Mouse (Mus musculus): ENCODE data around the gene Tekt5.
A peak's percentile ranks its signal among the peaks of the same experiment; 100 is the strongest.

Gene Tekt5

GRCm38 (mm10) chr16:10394699-10395540 is at the start of gene Tekt5:
TSS of gene Tekt5 (minus strand) at chr16:10395490.
- DNase-seq: peak; percentile 95

DNA sequence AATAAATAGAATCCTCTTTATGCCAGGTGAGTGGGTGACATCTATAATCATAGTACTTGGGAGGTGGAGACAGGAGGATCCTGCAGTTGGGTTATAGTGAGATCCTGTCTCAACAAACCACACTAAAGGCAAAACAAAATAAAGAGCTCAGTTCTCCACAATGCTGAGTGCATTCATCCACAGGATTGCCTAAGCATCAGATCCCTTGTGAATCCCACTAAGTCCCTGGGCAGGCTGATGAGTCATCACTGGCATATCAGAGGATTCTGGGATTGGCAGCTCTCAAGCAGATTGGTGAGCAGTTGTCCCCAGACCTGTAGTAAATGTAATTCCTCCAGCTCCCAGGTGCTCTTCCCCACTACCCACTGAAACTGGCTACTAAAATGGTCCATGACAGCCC is 48.4 kb upstream of the Tekt5 start:
- DNase-seq: no peak

DNA sequence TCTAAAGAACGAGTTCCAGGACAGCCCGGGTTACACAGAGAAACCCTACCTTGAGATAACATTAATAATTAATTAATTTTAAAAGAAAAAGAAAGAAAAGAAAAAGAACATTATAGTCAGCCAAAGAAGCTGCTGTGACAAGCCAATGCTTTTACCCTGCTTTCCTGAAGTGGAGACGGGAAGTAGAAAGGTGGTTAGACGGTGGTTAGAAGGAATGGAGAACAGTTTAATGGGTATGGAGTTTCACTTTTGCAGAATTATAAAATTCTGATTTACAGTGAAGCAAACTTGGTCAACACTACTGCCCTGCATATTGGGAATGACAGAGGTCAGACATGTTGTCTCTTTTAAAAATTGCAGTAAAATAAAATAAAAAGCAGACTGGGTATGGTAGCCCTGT is 46.5 kb upstream of the Tekt5 start:
- no peak for DNase-seq

- DNase-seq: peak; percentile 88
Measured at GRCm38 (mm10) chr16:10441328-10441727, 46.0 kb upstream of the Tekt5 start.

- peak; percentile 92 for DNase-seq
Measured at GRCm38 (mm10) chr16:10438055-10438454, 42.8 kb upstream of the Tekt5 start.

DNA sequence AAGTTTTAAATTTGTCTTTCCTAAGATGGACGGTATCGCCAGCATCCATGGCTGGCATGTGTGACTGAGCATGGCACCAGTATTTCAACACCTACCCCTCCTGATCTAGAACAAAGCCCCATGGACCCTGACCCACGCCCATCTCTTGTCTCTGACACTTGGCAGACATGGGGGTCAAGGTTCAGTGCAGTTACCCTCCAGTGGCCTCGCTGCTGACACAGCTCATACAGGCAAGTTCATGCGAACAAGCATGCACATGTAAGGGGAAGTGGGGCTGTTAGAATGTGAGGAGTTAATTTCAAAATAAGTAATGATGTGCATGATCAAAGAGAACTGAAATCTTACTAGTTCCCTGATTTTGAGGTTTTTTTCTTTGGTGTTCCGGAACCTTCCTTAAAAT is 40.9 kb upstream of the Tekt5 start:
- DNase-seq: peak; percentile 94

DNA sequence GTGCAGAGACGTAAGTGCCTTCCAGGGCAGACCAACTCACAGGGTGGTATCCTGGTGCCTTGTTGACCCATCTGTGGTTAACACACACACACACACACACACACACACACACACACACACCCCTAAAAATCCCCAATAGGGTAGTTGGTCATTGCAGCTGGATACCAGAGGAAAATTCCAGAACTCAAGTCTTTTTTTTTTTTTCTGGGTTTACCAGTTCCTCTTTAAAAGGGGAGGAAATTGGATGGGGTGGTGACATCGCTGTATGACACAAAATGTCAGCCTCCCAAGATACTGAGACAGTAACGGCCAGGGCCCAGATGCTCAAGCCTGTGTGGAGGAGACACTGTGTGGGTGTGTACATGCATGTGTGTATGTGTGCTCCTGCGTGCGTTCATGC is 38.1 kb upstream of the Tekt5 start:
- DNase-seq: no peak

GRCm38 (mm10) chr16:10432387-10432786 is 37.1 kb upstream of the Tekt5 start:
- no peak for DNase-seq

DNA sequence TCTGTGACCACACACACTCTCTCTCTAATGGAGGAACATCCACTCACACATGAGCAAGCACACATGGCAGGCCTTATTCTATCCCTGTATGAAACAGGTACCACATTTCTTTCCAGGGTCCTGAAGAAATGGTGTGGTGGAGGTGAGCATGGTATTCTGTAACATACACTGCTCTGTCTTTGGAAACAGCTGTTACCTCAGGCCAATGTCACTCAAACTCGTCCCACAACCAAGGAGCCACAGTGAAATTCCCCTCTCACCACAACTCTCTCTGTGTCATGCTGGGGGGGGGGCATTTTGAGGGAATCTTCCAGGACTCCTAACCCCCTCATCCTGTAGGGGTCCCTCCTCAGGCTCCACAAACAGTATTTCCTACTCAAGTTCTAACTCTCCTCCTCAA is 36.6 kb upstream of the Tekt5 start:
- DNase-seq: no peak

DNA sequence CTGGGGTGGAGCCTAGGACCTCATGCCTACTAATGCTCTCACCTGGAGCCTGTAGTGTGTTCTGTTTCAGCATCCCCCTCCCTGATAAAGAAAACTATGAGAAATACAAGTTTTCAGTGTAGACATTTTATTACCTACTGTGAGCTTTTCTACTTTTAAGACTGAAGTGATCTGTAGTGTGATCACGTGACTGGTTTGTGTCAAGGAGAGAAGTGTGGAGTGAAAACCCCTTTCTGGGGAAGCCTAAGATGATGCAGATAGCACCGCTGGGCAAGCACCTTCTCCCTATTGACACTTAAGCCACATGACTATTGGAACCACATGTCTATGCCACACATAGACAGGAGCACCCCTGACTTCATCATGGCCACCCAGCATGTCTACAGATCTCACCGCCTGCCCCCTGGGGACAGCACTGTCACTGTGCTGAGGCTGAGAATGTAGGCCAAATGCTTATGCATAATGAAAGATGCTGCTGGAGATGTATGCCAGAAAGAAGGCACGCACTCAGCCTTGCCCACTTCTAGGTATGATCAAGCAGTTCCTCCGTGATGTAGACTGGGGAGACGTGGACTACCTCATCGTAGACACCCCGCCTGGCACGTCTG is 25.3 kb upstream of the Tekt5 start:
- peak; percentile 87 for DNase-seq

GRCm38 (mm10) chr16:10417723-10418259 is 22.5 kb upstream of the Tekt5 start:
- DNase-seq: peak; percentile 96

DNA sequence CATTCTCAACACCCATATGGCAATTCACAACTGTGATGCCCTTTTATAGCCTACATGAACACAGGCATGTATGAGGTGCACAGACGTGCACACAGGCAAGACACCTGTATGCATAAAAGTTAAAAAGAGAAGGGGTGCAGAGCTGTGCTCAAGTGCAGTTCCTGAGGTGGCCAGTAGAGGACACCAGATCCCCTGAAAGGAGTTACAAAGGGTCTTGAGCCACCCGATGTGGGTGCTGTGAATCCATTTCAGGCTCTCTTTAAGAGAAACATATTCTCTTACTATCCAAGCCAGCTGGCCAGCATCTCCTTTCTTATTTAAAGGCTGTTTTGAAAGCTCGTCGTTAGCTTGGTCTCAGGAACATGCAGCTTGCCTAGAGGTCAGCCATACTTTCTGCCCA is 21.6 kb upstream of the Tekt5 start:
- DNase-seq: peak; percentile 80

DNA sequence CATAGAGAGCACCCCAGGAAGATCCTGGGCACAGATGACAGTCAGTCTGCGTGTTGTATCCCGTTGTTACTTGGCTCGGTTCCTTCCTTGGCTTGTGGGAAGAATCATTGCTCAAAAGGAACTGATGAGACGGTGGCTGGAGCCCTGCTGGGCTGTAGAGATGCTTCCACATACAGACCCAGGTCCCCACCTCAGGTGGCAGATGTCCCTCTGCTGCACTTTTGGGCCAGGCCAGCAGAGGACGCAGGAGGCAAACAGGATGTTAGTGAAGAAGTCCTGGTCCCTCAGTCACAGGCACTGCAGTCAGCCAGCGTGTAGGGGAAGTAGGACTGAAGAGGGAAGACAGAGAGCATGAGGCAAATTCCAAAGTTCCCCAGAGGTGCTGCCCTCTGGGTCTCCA is 20.7 kb upstream of the Tekt5 start:
- DNase-seq: peak; percentile 96

- DNase-seq: peak; percentile 99
Measured at GRCm38 (mm10) chr16:10411764-10412746, 16.8 kb upstream of the Tekt5 start, which contains the start of gene Nubp1. TSS of gene Nubp1 (plus strand) at chr16:10411948.

DNA sequence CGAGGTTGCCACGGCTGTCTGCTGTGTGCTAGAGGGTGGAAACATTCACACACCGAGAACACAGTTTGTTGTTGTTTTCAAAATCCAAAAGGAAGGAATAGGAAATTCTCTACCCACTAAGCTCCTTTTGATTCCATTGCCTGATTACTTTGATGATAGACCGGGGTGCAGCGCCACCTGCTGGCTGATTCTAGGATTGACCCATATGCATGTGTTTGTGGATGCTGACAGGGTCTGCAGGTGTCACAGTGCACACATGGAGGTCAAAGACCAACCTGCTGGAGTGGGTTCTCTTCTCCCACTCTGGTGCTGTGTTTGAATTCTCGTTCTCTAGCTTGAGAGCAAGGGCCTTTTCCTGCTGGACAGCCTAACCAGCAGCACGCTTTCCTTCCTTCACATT is 3.9 kb upstream of the Tekt5 start:
- peak; percentile 95 for DNase-seq

DNA sequence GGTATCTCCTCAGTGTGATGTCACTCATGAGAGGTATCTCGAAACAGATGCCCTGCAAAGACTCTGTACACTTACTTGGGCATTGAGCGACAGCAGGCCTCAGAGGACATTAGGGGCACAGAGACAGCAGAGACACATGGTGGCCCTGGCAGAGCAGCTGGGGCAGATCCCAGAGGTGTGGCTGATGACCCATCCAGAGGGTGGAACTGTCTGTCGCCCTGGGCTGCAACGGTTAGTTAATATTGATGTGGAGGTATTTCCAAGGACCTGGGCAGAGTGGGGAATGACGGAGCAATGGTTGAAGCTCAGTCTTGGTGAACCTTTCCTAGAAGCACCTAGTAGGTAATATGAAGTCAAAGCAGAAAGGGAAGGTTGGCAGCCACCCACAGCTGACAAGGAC is 3.5 kb upstream of the Tekt5 start:
- peak; percentile 86 for DNase-seq

DNA sequence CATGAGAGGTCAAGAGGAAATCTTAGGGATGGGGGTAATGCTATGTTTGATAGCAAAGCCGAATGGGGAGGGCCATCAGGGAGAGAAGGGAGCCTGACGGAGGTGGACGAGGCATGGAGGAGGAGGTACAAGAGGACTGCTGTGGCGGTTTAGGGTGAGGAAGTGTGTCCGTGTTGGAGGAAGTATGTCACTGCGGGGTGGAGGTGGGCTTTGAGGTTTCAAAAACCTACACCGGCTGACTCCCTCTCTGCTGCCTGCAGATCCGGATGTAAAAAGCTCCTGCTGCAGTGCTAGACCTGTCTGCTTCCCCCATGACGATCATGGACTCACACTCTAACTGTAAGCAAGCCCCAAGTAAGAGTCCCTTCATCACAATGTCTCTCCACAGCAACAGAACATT is 2.7 kb downstream of the Tekt5 start:
- DNase-seq: peak; percentile 51

GRCm38 (mm10) chr16:10388634-10389365 is 6.5 kb downstream of the Tekt5 start:
- DNase-seq: peak; percentile 64

- peak; percentile 83 for DNase-seq
Measured at GRCm38 (mm10) chr16:10385261-10385660, 10.0 kb downstream of the Tekt5 start.

GRCm38 (mm10) chr16:10384544-10384943 is 10.7 kb downstream of the Tekt5 start:
- DNase-seq: peak; percentile 84

- DNase-seq: peak; percentile 93
Measured at GRCm38 (mm10) chr16:10384060-10384497, 11.2 kb downstream of the Tekt5 start.

GRCm38 (mm10) chr16:10379531-10379930 is 15.8 kb downstream of the Tekt5 start:
- DNase-seq: peak; percentile 25
